Mouse (Mus musculus) layer of hippocampus, adult 9-11 months (tissue): ENCODE measurements around the gene Mup7.
"Not testable (repeated sequence)": the region's sequence is repeated elsewhere in the genome, so short reads cannot be mapped to it uniquely, and the experiment has no call there.

Experiments
- DNase-seq: peaks from one replicate; pipeline ENCODE4 v3.0.0; 2022

Mup7 gene

DNA sequence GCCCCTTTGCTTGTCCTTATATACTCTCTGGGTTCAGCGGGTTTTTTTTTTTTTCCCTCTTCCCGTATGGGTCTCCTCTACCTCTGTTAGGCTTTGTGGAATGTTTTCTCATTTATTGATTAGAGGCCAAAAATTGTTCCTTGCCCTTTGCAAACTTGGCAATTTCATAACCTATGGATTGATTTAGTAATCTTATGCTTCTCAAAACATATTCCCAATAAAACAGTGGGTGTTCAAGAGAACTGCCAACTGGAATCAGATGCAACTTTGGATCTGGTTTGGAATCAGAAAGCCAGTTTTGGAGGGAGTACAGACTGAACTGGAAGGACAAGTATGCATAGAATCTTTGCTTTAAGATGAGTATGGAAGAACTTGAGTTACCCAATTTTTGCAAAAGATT, at the start of gene Mup7:
Gene Mup7, minus strand, starts transcription at position 101 of the 400 bp plus-strand sequence.
- not testable (repeated sequence) for DNase-seq

DNA sequence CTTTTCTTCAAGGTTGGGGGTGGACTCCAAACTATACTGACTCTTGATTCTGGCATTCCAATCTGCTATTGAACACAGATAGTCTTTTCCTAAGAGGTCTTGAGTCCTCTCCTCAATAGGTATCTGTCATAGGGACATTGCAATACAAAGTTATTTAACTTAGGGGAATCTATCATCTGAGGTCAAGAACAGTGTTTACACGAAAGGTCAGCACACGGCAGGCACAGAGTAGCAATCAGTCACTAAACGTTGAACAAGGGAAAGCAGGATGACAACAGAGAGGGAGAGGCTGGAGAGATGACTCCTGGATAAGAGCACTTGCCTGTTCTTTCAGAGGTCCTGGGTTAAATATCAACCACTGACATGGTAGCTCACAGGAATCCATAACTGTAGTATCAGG, 9.6 kb upstream of the Mup7 start:
- DNase-seq: not testable (repeated sequence)

DNA sequence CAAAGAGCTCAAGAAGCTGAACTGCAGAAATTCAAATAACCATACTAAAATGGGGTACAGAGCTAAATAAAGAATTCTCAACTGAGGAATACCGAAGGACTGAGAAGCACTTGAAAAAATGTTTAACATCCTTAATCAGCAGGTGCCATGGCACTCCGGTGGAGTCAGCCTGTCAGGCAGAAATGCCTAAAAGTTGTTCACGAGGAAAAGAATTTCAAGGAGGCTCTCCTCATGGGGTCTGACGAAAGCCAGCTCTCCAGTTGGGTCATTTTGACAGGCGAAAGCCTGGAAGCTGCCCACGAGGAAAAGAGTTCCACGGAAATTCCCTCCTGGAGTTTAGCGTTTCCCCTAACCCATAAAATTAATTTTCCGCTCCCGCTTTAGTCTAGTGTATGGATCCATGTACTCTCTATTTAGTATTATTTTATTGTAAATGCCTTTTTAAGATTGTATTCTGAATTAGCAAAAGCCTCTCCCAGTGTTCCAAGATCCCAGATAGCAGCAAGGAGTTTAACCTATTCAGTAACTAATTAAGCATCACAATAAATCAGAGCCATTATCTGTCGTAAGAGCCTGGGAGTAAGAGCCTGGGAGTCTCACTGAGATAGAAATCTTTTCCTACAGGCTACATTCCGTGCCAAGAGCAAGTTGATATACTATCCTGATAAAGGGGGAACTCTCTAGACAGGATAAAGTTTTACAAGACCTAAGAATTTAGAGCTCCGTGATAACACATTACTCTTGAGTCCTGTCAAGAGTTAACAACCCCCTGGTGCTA, 40.8 kb downstream of the Mup7 start:
- not testable (repeated sequence) for DNase-seq

DNA sequence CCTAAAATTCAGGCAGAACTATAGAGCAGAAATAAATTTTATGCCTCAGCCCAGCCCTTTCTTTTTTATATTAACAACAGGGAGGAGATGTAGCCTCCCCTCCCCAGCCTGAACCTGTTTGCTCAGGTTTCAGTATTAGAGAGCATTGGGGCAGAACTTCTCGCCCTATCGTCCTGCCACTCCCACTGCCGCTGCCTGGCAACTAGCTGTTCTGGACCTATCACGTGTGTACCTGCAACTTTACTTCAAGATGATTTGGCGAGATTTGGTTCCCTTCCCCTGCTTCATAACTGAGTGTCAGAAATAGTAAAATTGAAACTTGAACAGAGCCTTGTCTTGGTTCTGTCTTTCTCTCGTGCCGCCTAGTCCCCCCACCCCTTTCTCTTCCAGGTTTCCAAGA, 50.1 kb downstream of the Mup7 start:
- DNase-seq: not testable (repeated sequence)
